Mouse (Mus musculus): ENCODE measurements around the gene Wasf2.

DNA sequence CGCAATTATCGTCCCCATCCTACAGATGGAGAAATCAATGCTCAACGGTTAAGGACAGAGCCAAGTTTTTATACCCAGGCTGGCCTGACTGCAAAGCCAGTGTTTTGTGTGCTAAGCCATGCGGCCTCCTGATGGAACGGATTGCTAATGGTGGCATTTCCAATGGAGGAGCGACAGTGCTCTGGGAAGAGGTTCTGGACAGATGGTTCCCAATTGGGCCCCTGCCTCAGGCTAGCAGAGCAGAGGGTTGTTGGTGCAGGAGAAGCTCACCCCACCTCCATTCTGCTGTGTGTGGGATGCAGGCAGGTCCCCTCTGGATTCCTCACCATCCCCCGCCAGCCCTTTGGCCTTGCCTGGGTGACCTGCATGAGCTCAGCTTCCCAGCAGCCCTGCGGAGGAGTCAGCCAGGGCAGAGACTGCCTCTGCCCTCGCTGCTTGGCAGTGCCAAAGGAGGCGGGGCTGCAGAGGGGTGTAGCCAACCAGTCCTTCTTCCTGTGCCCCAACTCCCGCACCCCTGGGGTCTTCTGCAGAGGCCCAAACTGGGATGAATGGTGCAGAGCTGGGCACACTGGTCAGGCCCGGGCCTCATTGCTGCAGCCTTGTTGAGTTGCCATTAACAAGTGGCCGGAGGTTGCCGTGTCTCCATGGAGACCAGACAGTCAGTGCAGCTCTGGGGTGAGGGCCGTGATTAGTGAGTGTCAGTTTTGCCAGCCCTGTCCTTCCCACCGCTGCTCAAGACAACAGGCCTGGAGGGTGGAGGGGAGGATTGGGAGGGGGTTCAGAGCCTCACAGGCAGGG, 35.2 kb upstream of the Wasf2 start:
- 0 out of 2 replicates have a peak, but pooled peaks have one; percentile 2 for TF ChIP-seq POLR2A (IDR thresholded peaks at IDR 0.05; ENCODE audit: borderline replicate concordance, low read depth, low read length)
- TF ChIP-seq CTCF (IDR thresholded peaks at IDR 0.05; ENCODE audit: low read depth, low read length) = no peak
